Mouse (Mus musculus): ENCODE data around the gene Rbfox1. TPM values are rescaled to one million over a fixed set of nuclear protein-coding genes. Genes with fewer than 3 reads are reported as not detected.
A peak's percentile ranks its signal among the peaks of the same experiment; 100 is the strongest.

Gene Rbfox1
- polyA plus RNA-seq, 1 experiment from 2014 or later: 1.9 TPM

DNA sequence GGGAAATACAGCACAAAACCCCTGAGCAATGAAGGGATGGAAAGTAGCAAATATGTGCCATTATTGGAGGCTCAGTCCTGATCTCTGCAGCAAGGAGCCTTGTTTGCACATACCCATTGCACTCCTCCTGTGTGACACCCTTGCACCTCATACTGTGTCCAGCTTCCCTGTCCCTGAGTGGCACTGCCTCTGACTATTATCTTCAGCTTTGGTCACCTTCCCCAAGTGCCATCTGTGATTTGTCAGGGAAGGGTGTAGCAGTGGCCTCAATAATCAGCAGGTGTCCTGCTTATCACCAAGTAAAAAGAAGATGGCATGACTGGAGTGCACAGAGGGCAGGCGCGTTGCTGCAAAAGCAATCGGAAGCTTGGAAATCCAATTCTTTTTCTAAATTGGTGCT, 1119.4 kb downstream of the Rbfox1 start:
- no peak for ATAC-seq (ENCODE audit: low FRiP score, low TSS enrichment)

DNA sequence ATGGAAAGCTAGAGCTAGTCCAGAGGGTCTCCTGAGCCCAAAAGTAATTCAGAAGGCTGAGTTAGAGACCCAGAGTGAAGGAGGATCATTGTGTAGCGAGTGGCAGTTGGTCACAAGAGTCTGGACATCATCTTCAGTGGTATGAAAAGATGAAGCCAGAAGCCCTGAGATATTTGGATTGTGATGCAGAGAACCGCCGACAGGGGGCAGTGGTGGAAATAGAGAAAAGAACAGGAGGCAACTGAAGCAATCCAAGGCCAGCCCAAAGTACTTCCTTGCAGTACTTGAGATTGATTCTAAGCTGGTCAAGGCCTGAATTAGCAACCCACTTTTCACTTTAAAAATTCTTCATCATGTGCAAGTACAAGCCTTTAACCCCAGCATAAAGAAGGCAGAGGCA, 1120.3 kb downstream of the Rbfox1 start:
- H3K4me2 ChIP-seq (replicated peaks; ENCODE audit: low read depth): no peak overlapping the region
- no peaks in the 10 kb centered on the region for H3K9me3 ChIP-seq (ENCODE audit: control insufficient read depth, low read length)
- DNase-seq (ENCODE audit: low spot score): peak; percentile 26
- H3K4me1 ChIP-seq (replicated peaks; ENCODE audit: control insufficient read depth, insufficient read depth): no peaks in the 10 kb centered on the region
- no peak overlapping the region for H3K27ac ChIP-seq (replicated peaks)
- H3K4me3 ChIP-seq (ENCODE audit: low read depth, low read length): no peak overlapping the region
- H3K9ac ChIP-seq (ENCODE audit: low read length): no peak overlapping the region
- no peak for ATAC-seq (ENCODE audit: low FRiP score, low TSS enrichment)
- TF ChIP-seq CTCF (IDR thresholded peaks at IDR 0.05; ENCODE audit: low read depth) (peak; percentile 60), EP300 (optimal IDR thresholded peaks at IDR 0.05) (no peak)
- no peaks in the 10 kb centered on the region for H3K36me3 ChIP-seq (ENCODE audit: control insufficient read depth, insufficient read depth, low read length)
- WGBS: 23% methylated on average over 3 of the region's 3 CpGs
- H3K27me3 ChIP-seq (ENCODE audit: control insufficient read depth, insufficient read depth, low read length): no peaks in the 10 kb centered on the region

More for the DNA sequence above, 1119.4 kb downstream of the Rbfox1 start:
- no peaks in the 10 kb centered on the region for H3K9me3 ChIP-seq (ENCODE audit: control insufficient read depth, low read length)
- no peak overlapping the region for H3K27ac ChIP-seq (replicated peaks)
- H3K4me2 ChIP-seq (replicated peaks; ENCODE audit: low read depth): no peak overlapping the region
- H3K4me1 ChIP-seq (replicated peaks; ENCODE audit: control insufficient read depth, insufficient read depth): no peaks in the 10 kb centered on the region
- H3K36me3 ChIP-seq (ENCODE audit: control insufficient read depth, insufficient read depth, low read length): no peaks in the 10 kb centered on the region
- TF ChIP-seq EP300 (optimal IDR thresholded peaks at IDR 0.05): no peak
- TF ChIP-seq CTCF (IDR thresholded peaks at IDR 0.05; ENCODE audit: low read depth): no peak
- H3K9ac ChIP-seq (ENCODE audit: low read length): no peak overlapping the region
- DNase-seq (ENCODE audit: low spot score): no peak
- H3K27me3 ChIP-seq (ENCODE audit: control insufficient read depth, insufficient read depth, low read length): no peaks in the 10 kb centered on the region
- 97% methylated on average over 3 of the region's 3 CpGs for WGBS
- H3K4me3 ChIP-seq (ENCODE audit: low read depth, low read length): no peak overlapping the region

GRCm38 (mm10) chr16:7017310-7017709, 1132.2 kb downstream of the Rbfox1 start:
- Histone ChIP-seq H3K4me3 (ENCODE audit: low read depth, low read length) (no peak overlapping the region), H3K9ac (ENCODE audit: low read length) (no peak overlapping the region), H3K4me2 (replicated peaks; ENCODE audit: low read depth) (no peak overlapping the region), H3K4me1 (replicated peaks; ENCODE audit: control insufficient read depth, insufficient read depth) (no peaks in the 10 kb centered on the region), H3K36me3 (ENCODE audit: control insufficient read depth, insufficient read depth, low read length) (no peaks in the 10 kb centered on the region), H3K27me3 (ENCODE audit: control insufficient read depth, insufficient read depth, low read length) (no peaks in the 10 kb centered on the region), H3K27ac (replicated peaks) (no peak overlapping the region), H3K9me3 (ENCODE audit: control insufficient read depth, low read length) (no peaks in the 10 kb centered on the region)
- 74% methylated on average over 7 of the region's 7 CpGs for WGBS
- TF ChIP-seq CTCF (IDR thresholded peaks at IDR 0.05; ENCODE audit: low read depth) (no peak), EP300 (optimal IDR thresholded peaks at IDR 0.05) (no peak)
- ATAC-seq (ENCODE audit: low FRiP score, low TSS enrichment) (no peak), DNase-seq (ENCODE audit: low spot score) (no peak)

- H3K27ac ChIP-seq (replicated peaks): no peak overlapping the region
- no peak for TF ChIP-seq EP300 (optimal IDR thresholded peaks at IDR 0.05)
- TF ChIP-seq CTCF (IDR thresholded peaks at IDR 0.05; ENCODE audit: low read depth): no peak
- H3K4me3 ChIP-seq (ENCODE audit: low read depth, low read length): no peak overlapping the region
- H3K4me2 ChIP-seq (replicated peaks; ENCODE audit: low read depth): no peak overlapping the region
- no peaks in the 10 kb centered on the region for H3K9me3 ChIP-seq (ENCODE audit: control insufficient read depth, low read length)
- H3K4me1 ChIP-seq (replicated peaks; ENCODE audit: control insufficient read depth, insufficient read depth): no peaks in the 10 kb centered on the region
- H3K9ac ChIP-seq (ENCODE audit: low read length): no peak overlapping the region
- WGBS: 87% methylated on average over 5 of the region's 5 CpGs
- DNase-seq (ENCODE audit: low spot score) (no peak), ATAC-seq (ENCODE audit: low FRiP score, low TSS enrichment) (no peak)
- H3K27me3 ChIP-seq (ENCODE audit: control insufficient read depth, insufficient read depth, low read length): no peaks in the 10 kb centered on the region
- no peaks in the 10 kb centered on the region for H3K36me3 ChIP-seq (ENCODE audit: control insufficient read depth, insufficient read depth, low read length)
These were observed 1149.1 kb downstream of the Rbfox1 start for GRCm38 (mm10) chr16:7034231-7034630.

DNA sequence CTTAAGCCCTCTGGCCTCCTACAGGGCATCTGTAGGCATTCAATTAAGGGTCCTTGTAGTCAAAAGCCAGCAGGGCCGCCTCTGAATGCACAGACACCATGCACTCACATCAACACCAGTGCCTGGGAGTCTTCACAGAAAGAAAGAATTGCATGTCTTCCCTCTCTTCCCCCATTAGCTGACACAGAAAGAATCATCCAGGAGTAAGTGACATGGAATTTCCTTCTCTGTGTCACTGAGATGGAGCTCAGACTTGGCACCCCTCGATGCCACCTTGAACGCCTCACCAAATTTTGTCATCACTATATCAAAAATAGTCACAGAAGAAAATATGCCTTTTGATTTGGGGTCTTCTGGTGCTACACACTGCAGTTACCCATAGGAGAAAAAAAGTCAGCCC, 1151.4 kb downstream of the Rbfox1 start:
- TF ChIP-seq CTCF (IDR thresholded peaks at IDR 0.05; ENCODE audit: low read depth) (no peak), EP300 (optimal IDR thresholded peaks at IDR 0.05) (no peak)

GRCm38 (mm10) chr16:7036988-7037387, 1151.8 kb downstream of the Rbfox1 start:
- Histone ChIP-seq H3K27me3 (ENCODE audit: control insufficient read depth, insufficient read depth, low read length) (no peaks in the 10 kb centered on the region), H3K27ac (replicated peaks) (no peak overlapping the region), H3K9ac (ENCODE audit: low read length) (no peak overlapping the region), H3K9me3 (ENCODE audit: control insufficient read depth, low read length) (no peaks in the 10 kb centered on the region), H3K4me1 (replicated peaks; ENCODE audit: control insufficient read depth, insufficient read depth) (no peaks in the 10 kb centered on the region), H3K4me3 (ENCODE audit: low read depth, low read length) (no peak overlapping the region), H3K4me2 (replicated peaks; ENCODE audit: low read depth) (no peak overlapping the region), H3K36me3 (ENCODE audit: control insufficient read depth, insufficient read depth, low read length) (no peaks in the 10 kb centered on the region)
- DNase-seq (ENCODE audit: low spot score) (no peak), ATAC-seq (ENCODE audit: low FRiP score, low TSS enrichment) (no peak)
- no peak for TF ChIP-seq CTCF (IDR thresholded peaks at IDR 0.05; ENCODE audit: low read depth)
- WGBS: 47% methylated on average over 8 of the region's 8 CpGs

More for the DNA sequence above, 1151.4 kb downstream of the Rbfox1 start:
- Histone ChIP-seq H3K36me3 (ENCODE audit: control insufficient read depth, insufficient read depth, low read length) (no peaks in the 10 kb centered on the region), H3K4me2 (replicated peaks; ENCODE audit: low read depth) (no peak overlapping the region), H3K9ac (ENCODE audit: low read length) (no peak overlapping the region), H3K27ac (replicated peaks) (no peak overlapping the region), H3K9me3 (ENCODE audit: control insufficient read depth, low read length) (no peaks in the 10 kb centered on the region), H3K27me3 (ENCODE audit: control insufficient read depth, insufficient read depth, low read length) (no peaks in the 10 kb centered on the region), H3K4me3 (ENCODE audit: low read depth, low read length) (no peak overlapping the region), H3K4me1 (replicated peaks; ENCODE audit: control insufficient read depth, insufficient read depth) (no peaks in the 10 kb centered on the region)
- 70% methylated on average over 3 of the region's 3 CpGs for WGBS
- ATAC-seq (ENCODE audit: low FRiP score, low TSS enrichment) (no peak), DNase-seq (ENCODE audit: low spot score) (no peak)
